Mouse (Mus musculus) liver, adult 2 months (tissue): Measurements from ENCODE around the gene Fgg. TPM values are rescaled to one million over a fixed set of nuclear protein-coding genes. Genes with fewer than 3 reads are reported as not detected.

Experiments used
- DNase-seq: peaks from one replicate; pipeline ENCODE4 v3.0.0-alpha.2; 2011; ENCODE audit warnings: low read depth, low spot score; ENCODE audit errors: extremely low read depth
- H3K27ac ChIP-seq: fragments of 200-500 bp; replicated peaks from 2 replicates; pipeline ENCODE4 v1.5.1; 2012; ENCODE audit warnings: low read depth, mild to moderate bottlenecking, control low read depth, inconsistent platforms, low read length; ENCODE audit not compliant: insufficient read depth
- H3K27me3 ChIP-seq: fragments of 200-500 bp; 2 replicates; pipeline ENCODE4 v1.6.1; 2012; ENCODE audit warnings: mild to moderate bottlenecking, moderate library complexity, low read length, inconsistent platforms; ENCODE audit not compliant: control insufficient read depth, insufficient read depth
- H3K36me3 ChIP-seq: fragments of 200-500 bp; 2 replicates; pipeline ENCODE4 v1.6.1; 2012; ENCODE audit warnings: low read length, inconsistent platforms; ENCODE audit not compliant: control insufficient read depth, insufficient read depth
- H3K4me1 ChIP-seq: fragments of 200-500 bp; 2 replicates; pipeline ENCODE4 v1.6.1; 2011; ENCODE audit warnings: low read length; ENCODE audit not compliant: control insufficient read depth, insufficient read depth
- H3K4me3 ChIP-seq: fragments of 200-500 bp; 2 replicates; pipeline ENCODE4 v1.5.1; 2011; ENCODE audit warnings: low read depth, mild to moderate bottlenecking, control low read depth, low read length, moderate library complexity; ENCODE audit not compliant: insufficient read depth
- H3K79me2 ChIP-seq: fragments of 200-500 bp; 2 replicates; pipeline ENCODE4 v1.6.1; 2012; ENCODE audit warnings: inconsistent platforms, mild to moderate bottlenecking, low read length, moderate library complexity; ENCODE audit not compliant: control insufficient read depth, insufficient read depth
- H3K9ac ChIP-seq: fragments of 200-500 bp; 2 replicates; pipeline ENCODE4 v1.6.1; 2012; ENCODE audit warnings: low read depth, mild to moderate bottlenecking, control low read depth, inconsistent platforms, low read length
- CTCF ChIP-seq: fragments of 200-500 bp; IDR thresholded peaks from 2 replicates; pipeline ENCODE4 v1.5.1; 2011; ENCODE audit warnings: low read depth, low read length, control low read depth
- POLR2A ChIP-seq: fragments of 200-500 bp; IDR thresholded peaks from 2 replicates; pipeline ENCODE4 v1.6.1; 2011; ENCODE audit warnings: low read length, control low read depth; ENCODE audit not compliant: insufficient read depth; ENCODE audit errors: extremely low read depth
- WGBS: fragments of 180-500 bp; shearing (Covaris S2); methylation state at CpG from one replicate; pipeline ENCODE4 v1.1.7; 2018; 5-methylcytosine and 5-hydroxymethylcytosine counted together
- polyA plus RNA-seq: library from polyadenylated mRNA; depleted of rRNA; stranded (reverse); fragments of >200 nt; gene quantifications from 2 replicates; pipeline ENCODE4 v1.2.3, GENCODE M21; 2012; rRNA removed
- total RNA-seq: library from RNA; depleted of rRNA; stranded (reverse); fragments of >200 nt; gene quantifications from 2 replicates; pipeline ENCODE4 v1.2.3, GENCODE M21; 2014; rRNA removed

The Fgg gene
- total and polyA plus RNA-seq, 2 experiments: 2,816 to 4,358 TPM

GRCm38 (mm10) chr3:83053126-83053525, 45.6 kb downstream of the Fgg start:
- Histone ChIP-seq H3K36me3 (peaks cover 9% of the 10 kb centered on the region), H3K79me2 (peaks cover 8% of the 10 kb centered on the region; the same call in 1 of the 2 replicates), H3K4me1 (peaks cover 25% of the 10 kb centered on the region), H3K9ac (peak overlapping the region; percentile 51), H3K27ac (peak overlapping the region; percentile 98), H3K4me3 (peak overlapping the region; percentile 31; the same call in 1 of the 2 replicates), H3K27me3 (no peaks in the 10 kb centered on the region)
- 31% methylated on average over 7 of the region's 7 CpGs for whole genome bisulfite sequencing
- DNase-seq: peak; percentile 65
- TF ChIP-seq CTCF (no peak), POLR2A (no peak)

- no peaks in the 10 kb centered on the region for H3K27me3 ChIP-seq
- peak overlapping the region; percentile 44; the same call in 1 of the 2 replicates for H3K9ac ChIP-seq
- WGBS: 13% methylated on average over 10 of the region's 10 CpGs
- H3K36me3 ChIP-seq: peaks cover 8% of the 10 kb centered on the region
- H3K79me2 ChIP-seq: peaks cover 8% of the 10 kb centered on the region; the same call in 1 of the 2 replicates
- no peak for DNase-seq
- peak; percentile 30; the same call in 1 of the 2 replicates for TF ChIP-seq CTCF
- TF ChIP-seq POLR2A: no peak
- no peak overlapping the region for H3K4me3 ChIP-seq
- peak overlapping the region; percentile 66 for H3K27ac ChIP-seq
- peaks cover 25% of the 10 kb centered on the region for H3K4me1 ChIP-seq
Measured at GRCm38 (mm10) chr3:83053758-83054157, 46.2 kb downstream of the Fgg start.

- no peaks in the 10 kb centered on the region for H3K27me3 ChIP-seq
- peaks cover 25% of the 10 kb centered on the region for H3K4me1 ChIP-seq
- WGBS: 22% methylated on average over 13 of the region's 13 CpGs
- peaks cover 13% of the 10 kb centered on the region; the same call in 1 of the 2 replicates for H3K36me3 ChIP-seq
- H3K79me2 ChIP-seq: peaks cover 8% of the 10 kb centered on the region; the same call in 1 of the 2 replicates
- H3K4me3 ChIP-seq: peak overlapping the region; percentile 12
- H3K9ac ChIP-seq: no peak overlapping the region
- no peak for DNase-seq
- peak overlapping the region; percentile 43 for H3K27ac ChIP-seq
- TF ChIP-seq CTCF: no peak
- no peak for TF ChIP-seq POLR2A
Measured at GRCm38 (mm10) chr3:83054759-83055158, 47.2 kb downstream of the Fgg start.

- WGBS: under 1% methylated on average over 60 of the region's 61 CpGs
- TF ChIP-seq CTCF (no peak), POLR2A (0 out of 2 replicates have a peak, but pooled peaks have one; percentile 38)
Measured at GRCm38 (mm10) chr3:83055281-83056038, 47.9 kb downstream of the Fgg start, which contains the start of gene Plrg1. Gene Plrg1 (plus strand): TSS chr3:83055522.

GRCm38 (mm10) chr3:83057046-83057445, 49.5 kb downstream of the Fgg start:
- peaks cover 8% of the 10 kb centered on the region; the same call in 1 of the 2 replicates for H3K79me2 ChIP-seq
- no peaks in the 10 kb centered on the region for H3K27me3 ChIP-seq
- TF ChIP-seq CTCF: no peak
- no peak for TF ChIP-seq POLR2A
- no peak for DNase-seq
- 99% methylated on average over 2 of the region's 2 CpGs for WGBS
- no peak overlapping the region for H3K4me3 ChIP-seq
- H3K36me3 ChIP-seq: peaks cover 30% of the 10 kb centered on the region
- H3K4me1 ChIP-seq: peaks cover 19% of the 10 kb centered on the region
- no peak overlapping the region for H3K27ac ChIP-seq
- no peak overlapping the region for H3K9ac ChIP-seq

More at GRCm38 (mm10) chr3:83055281-83056038, 47.9 kb downstream of the Fgg start, which contains the start of gene Plrg1:
- Histone ChIP-seq H3K27me3 (no peaks in the 10 kb centered on the region), H3K79me2 (peaks cover 8% of the 10 kb centered on the region; the same call in 1 of the 2 replicates), H3K4me1 (peaks cover 25% of the 10 kb centered on the region), H3K27ac (peak within 1 kb of the TSS; percentile 43), H3K9ac (peak within 1 kb of the TSS; percentile 71), H3K4me3 (peak within 1 kb of the TSS; percentile 90), H3K36me3 (peaks cover 17% of the 10 kb centered on the region; the same call in 1 of the 2 replicates)
- peak; percentile 86 for DNase-seq

Other genes starting within 250 kb of the Fgg start
- 0.13 and 0.28 TPM in 2 replicates for gene Rbm46, start 131.2 kb upstream of the Fgg start, total RNA-seq
- gene Rbm46, start 131.2 kb upstream of the Fgg start, polyA plus RNA-seq: not detected in 2 replicates
- 12.4 and 17.9 TPM in 2 replicates for gene Lrat, start 103.8 kb upstream of the Fgg start, total RNA-seq
- gene Lrat, start 103.8 kb upstream of the Fgg start, polyA plus RNA-seq: 3.4 and 8.0 TPM in 2 replicates
- gene Fga, start 18.4 kb downstream of the Fgg start, total RNA-seq: 3,320 and 3,369 TPM in 2 replicates
- gene Fga, start 18.4 kb downstream of the Fgg start, polyA plus RNA-seq: 877 and 984 TPM in 2 replicates
- 2,420 and 2,798 TPM in 2 replicates for gene Fgb, start 42.1 kb downstream of the Fgg start, total RNA-seq
- 918 and 923 TPM in 2 replicates for gene Fgb, start 42.1 kb downstream of the Fgg start, polyA plus RNA-seq
- 34.1 and 35.1 TPM in 2 replicates for gene Plrg1, start 47.8 kb downstream of the Fgg start, total RNA-seq
- 20.7 and 21.8 TPM in 2 replicates for gene Plrg1, start 47.8 kb downstream of the Fgg start, polyA plus RNA-seq
- 0.09 and 0.13 TPM in 2 replicates for gene Dchs2, start 120.2 kb downstream of the Fgg start, total RNA-seq
- gene Dchs2, start 120.2 kb downstream of the Fgg start, polyA plus RNA-seq: 0.01 TPM in 2 replicates